Mouse (Mus musculus) cortical plate, adult 2 months (tissue): Measurements from ENCODE around the gene Igfbp7. TPM values are rescaled to one million over a fixed set of nuclear protein-coding genes. Genes with fewer than 3 reads are reported as not detected.

ENCODE experiments used
- H3K27ac ChIP-seq: fragments of 200-500 bp; 2 replicates; pipeline ENCODE4 v1.5.1; 2012; ENCODE audit warnings: low read length, control low read depth, inconsistent platforms; ENCODE audit not compliant: insufficient read depth
- H3K4me1 ChIP-seq: fragments of 200-500 bp; 2 replicates; pipeline ENCODE4 v1.6.1; 2011; ENCODE audit warnings: low read length; ENCODE audit not compliant: control insufficient read depth, insufficient read depth
- H3K4me3 ChIP-seq: fragments of 200-500 bp; 2 replicates; pipeline ENCODE4 v1.5.1; 2011; ENCODE audit warnings: mild to moderate bottlenecking, low read length, control low read depth; ENCODE audit not compliant: insufficient read depth
- CTCF ChIP-seq: fragments of 200-500 bp; IDR thresholded peaks from 2 replicates; pipeline ENCODE4 v1.5.1; 2011; ENCODE audit warnings: mild to moderate bottlenecking, control low read depth, low read length; ENCODE audit not compliant: insufficient read depth; ENCODE audit errors: extremely low read depth
- POLR2A ChIP-seq: fragments of 200-500 bp; IDR thresholded peaks from 2 replicates; pipeline ENCODE4 v1.6.1; 2011; ENCODE audit warnings: mild to moderate bottlenecking, low read length, control low read depth; ENCODE audit not compliant: insufficient read depth; ENCODE audit errors: extremely low read depth
- polyA plus RNA-seq: library from polyadenylated mRNA; depleted of rRNA; stranded (reverse); fragments of >200 nt; gene quantifications from 2 replicates; pipeline ENCODE4 v1.2.3, GENCODE M21; 2012

Gene Igfbp7
- polyA plus RNA-seq, 1 experiment = 82.1 TPM

- Histone ChIP-seq H3K4me3 (peak overlapping the region; percentile 74; the same call in 1 of the 2 replicates), H3K27ac (no peak overlapping the region), H3K4me1 (no peaks in the 10 kb centered on the region)
- TF ChIP-seq POLR2A (no peak), CTCF (no peak)
Observed at GRCm38 (mm10) chr5:77406371-77406871, 1.4 kb downstream of the Igfbp7 start.

- TF ChIP-seq CTCF (no peak), POLR2A (no peak)
Observed at GRCm38 (mm10) chr5:77405455-77406057, 2.3 kb downstream of the Igfbp7 start.

GRCm38 (mm10) chr5:77404941-77405340 is 2.9 kb downstream of the Igfbp7 start:
- H3K4me3 ChIP-seq = 0 out of 2 replicates have a peak overlapping the region, but pooled peaks have one; percentile 10
- no peaks in the 10 kb centered on the region for H3K4me1 ChIP-seq
- TF ChIP-seq CTCF = no peak
- TF ChIP-seq POLR2A = no peak
- H3K27ac ChIP-seq = no peak overlapping the region

More at GRCm38 (mm10) chr5:77405455-77406057, 2.3 kb downstream of the Igfbp7 start:
- no peak overlapping the region for H3K27ac ChIP-seq
- 0 out of 2 replicates have a peak overlapping the region, but pooled peaks have one; percentile 10 for H3K4me3 ChIP-seq
- H3K4me1 ChIP-seq = no peaks in the 10 kb centered on the region

- Histone ChIP-seq H3K4me1 (no peaks in the 10 kb centered on the region), H3K4me3 (no peak overlapping the region), H3K27ac (no peak overlapping the region)
- TF ChIP-seq POLR2A = no peak
- TF ChIP-seq CTCF = no peak
Observed at GRCm38 (mm10) chr5:77402901-77403300, 4.9 kb downstream of the Igfbp7 start.

GRCm38 (mm10) chr5:77402137-77402536 is 5.7 kb downstream of the Igfbp7 start:
- Histone ChIP-seq H3K27ac (no peak overlapping the region), H3K4me1 (no peaks in the 10 kb centered on the region), H3K4me3 (no peak overlapping the region)
- TF ChIP-seq POLR2A (no peak), CTCF (no peak)

- H3K27ac ChIP-seq = no peak overlapping the region
- no peaks in the 10 kb centered on the region for H3K4me1 ChIP-seq
- no peak overlapping the region for H3K4me3 ChIP-seq
- TF ChIP-seq POLR2A (no peak), CTCF (no peak)
Observed at GRCm38 (mm10) chr5:77400823-77401222, 7.0 kb downstream of the Igfbp7 start.

- no peak for TF ChIP-seq CTCF
- no peak for TF ChIP-seq POLR2A
- H3K4me1 ChIP-seq = no peaks in the 10 kb centered on the region
- H3K27ac ChIP-seq = no peak overlapping the region
- H3K4me3 ChIP-seq = no peak overlapping the region
Observed at GRCm38 (mm10) chr5:77400151-77400550, 7.7 kb downstream of the Igfbp7 start.

- H3K27ac ChIP-seq = no peak overlapping the region
- no peaks in the 10 kb centered on the region for H3K4me1 ChIP-seq
- no peak for TF ChIP-seq CTCF
- TF ChIP-seq POLR2A = no peak
- no peak overlapping the region for H3K4me3 ChIP-seq
Observed at GRCm38 (mm10) chr5:77399076-77399475, 8.8 kb downstream of the Igfbp7 start.

- Histone ChIP-seq H3K4me1 (peaks cover 2% of the 10 kb centered on the region), H3K27ac (no peak overlapping the region), H3K4me3 (no peak overlapping the region)
- TF ChIP-seq CTCF (no peak), POLR2A (no peak)
Observed at GRCm38 (mm10) chr5:77398285-77399057, 9.4 kb downstream of the Igfbp7 start.
